Mouse (Mus musculus) ES-E14 (cell line): ENCODE measurements around the gene Fgd5. TPM values are rescaled to one million over a fixed set of nuclear protein-coding genes. Genes with fewer than 3 reads are reported as not detected.

Experiments
- DNase-seq: peaks from one replicate; pipeline ENCODE4 v3.0.0-alpha.2; 2013; ENCODE audit warnings: low read depth, low spot score
- H3K27ac ChIP-seq: 2 replicates; pipeline ENCODE4 v1.5.1; 2012; ENCODE audit warnings: low read depth, mild to moderate bottlenecking, low read length, moderate library complexity, mixed read lengths; ENCODE audit not compliant: poor library complexity, insufficient read depth, severe bottlenecking
- H3K36me3 ChIP-seq: 2 replicates; pipeline ENCODE4 v1.6.1; 2012; ENCODE audit warnings: mild to moderate bottlenecking, low read length, moderate library complexity, mixed read lengths; ENCODE audit not compliant: control insufficient read depth, poor library complexity, insufficient read depth, severe bottlenecking
- H3K4me1 ChIP-seq, 2 experiments: fragments of 150-350 bp in 1 of 2; sonication (generic) in 1 of 2; 2 replicates each; pipeline ENCODE4 v1.6.1; 2012; ENCODE audit warnings: low read length in 2 of 2, mild to moderate bottlenecking in 1 of 2, mixed read lengths in 1 of 2; ENCODE audit not compliant: control insufficient read depth in 2 of 2, insufficient read depth in 2 of 2, poor library complexity in 1 of 2
- H3K4me3 ChIP-seq, 2 experiments: fragments of 150-350 bp in 1 of 2; sonication (generic) in 1 of 2; 2 replicates each; pipeline ENCODE4 v1.5.1; 2012; ENCODE audit warnings: low read length in 2 of 2, low read depth in 1 of 2, mild to moderate bottlenecking in 1 of 2, mixed read lengths in 1 of 2; ENCODE audit not compliant: insufficient read depth in 1 of 2, poor library complexity in 1 of 2, severe bottlenecking in 1 of 2
- H3K9ac ChIP-seq: 2 replicates; pipeline ENCODE4 v1.6.1; 2012; ENCODE audit warnings: low read depth, mild to moderate bottlenecking, low read length, mixed read lengths; ENCODE audit not compliant: poor library complexity, insufficient read depth, severe bottlenecking
- H3K9me3 ChIP-seq: fragments of 150-350 bp; sonication (generic); 2 replicates; pipeline ENCODE4 v1.6.1; 2012; ENCODE audit warnings: low read depth, mild to moderate bottlenecking, low read length; ENCODE audit not compliant: control insufficient read depth, insufficient read depth
- CHD2 ChIP-seq: IDR thresholded peaks from 2 replicates; pipeline ENCODE4 v1.6.1; 2014; ENCODE audit warnings: mild to moderate bottlenecking, low read depth, low read length, inconsistent platforms
- HCFC1 ChIP-seq: IDR thresholded peaks from 2 replicates; pipeline ENCODE4 v1.6.1; 2012; ENCODE audit warnings: low read length, inconsistent platforms, borderline replicate concordance; ENCODE audit not compliant: insufficient read depth
- MAFK ChIP-seq: IDR thresholded peaks from 2 replicates; pipeline ENCODE4 v1.6.1; 2014; ENCODE audit warnings: mild to moderate bottlenecking, low read depth, low read length, inconsistent platforms; ENCODE audit not compliant: insufficient read depth
- ZC3H11A ChIP-seq: IDR thresholded peaks from 2 replicates; pipeline ENCODE4 v1.6.1; 2012; ENCODE audit warnings: low read depth, mild to moderate bottlenecking, inconsistent platforms, low read length, borderline replicate concordance
- ZNF384 ChIP-seq: IDR thresholded peaks from 2 replicates; pipeline ENCODE4 v1.6.1; 2012; ENCODE audit warnings: low read depth, low read length, inconsistent platforms
- in situ Hi-C, 2 experiments: fragments of 600-800 bp; cut with MboI; formaldehyde crosslinking; loops; one replicate each; pipeline ENCODE4 v1.15.1; 2025; ENCODE audit warnings: low sequenced_read_pairs in 2 of 2, inconsistent platforms in 1 of 2; ENCODE audit not compliant: unreplicated experiment in 2 of 2
- total RNA-seq: library from RNA; depleted of rRNA; stranded (reverse); fragments of 300-350 nt; gene quantifications from 2 replicates; pipeline ENCODE4 v1.2.3, GENCODE M21; 2012; rRNA removed

The Fgd5 gene
- total RNA-seq, 1 experiment = 2.5 TPM

- H3K36me3 ChIP-seq = no peaks in the 10 kb centered on the region
- no peak overlapping the region for H3K27ac ChIP-seq
- in situ Hi-C loops = no loop called here
- no peaks in the 10 kb centered on the region for H3K4me1 ChIP-seq
- H3K9ac ChIP-seq = no peak overlapping the region
- H3K4me3 ChIP-seq = no peak overlapping the region
- H3K9me3 ChIP-seq = no peaks in the 10 kb centered on the region
- DNase-seq = no peak
- TF ChIP-seq ZNF384 = peak; percentile 29; the same call in 1 of the 2 replicates
- TF ChIP-seq HCFC1 = no peak
These were observed 122.1 kb downstream of the Fgd5 start for GRCm38 (mm10) chr6:92100679-92101360.

- no peaks in the 10 kb centered on the region for H3K9me3 ChIP-seq
- H3K36me3 ChIP-seq = no peaks in the 10 kb centered on the region
- H3K4me3 ChIP-seq = no peak overlapping the region
- no peak for TF ChIP-seq HCFC1
- TF ChIP-seq ZC3H11A = no peak
- no peak for TF ChIP-seq CHD2
- TF ChIP-seq ZNF384 = no peak
- no peak for TF ChIP-seq MAFK
- DNase-seq = no peak
- in situ Hi-C loops = no loop called here
- H3K4me1 ChIP-seq = no peaks in the 10 kb centered on the region
- no peak overlapping the region for H3K27ac ChIP-seq
- no peak overlapping the region for H3K9ac ChIP-seq
These were observed 145.9 kb downstream of the Fgd5 start for GRCm38 (mm10) chr6:92124547-92124946.

Other genes with a start within 250 kb of the Fgd5 start
- gene Grip2, start 151.6 kb upstream of the Fgd5 start, total RNA-seq = 0.58 and 1.1 TPM in 2 replicates
- 11.6 and 13.7 TPM in 2 replicates for gene Ccdc174, start 100.8 kb upstream of the Fgd5 start, total RNA-seq
- 0.94 and 1.0 TPM in 2 replicates for gene 4930590J08Rik, start 76.1 kb upstream of the Fgd5 start, total RNA-seq
- 20.8 and 29.9 TPM in 2 replicates for gene Nr2c2, start 112.5 kb downstream of the Fgd5 start, total RNA-seq
- gene Mrps25, start 205.2 kb downstream of the Fgd5 start, total RNA-seq = 66.4 and 83.2 TPM in 2 replicates
- 14.7 and 17.9 TPM in 2 replicates for gene Rbsn, start 236.0 kb downstream of the Fgd5 start, total RNA-seq